ENCODE assay signal across 20 mouse cellular contexts in the genomic region with DNA sequence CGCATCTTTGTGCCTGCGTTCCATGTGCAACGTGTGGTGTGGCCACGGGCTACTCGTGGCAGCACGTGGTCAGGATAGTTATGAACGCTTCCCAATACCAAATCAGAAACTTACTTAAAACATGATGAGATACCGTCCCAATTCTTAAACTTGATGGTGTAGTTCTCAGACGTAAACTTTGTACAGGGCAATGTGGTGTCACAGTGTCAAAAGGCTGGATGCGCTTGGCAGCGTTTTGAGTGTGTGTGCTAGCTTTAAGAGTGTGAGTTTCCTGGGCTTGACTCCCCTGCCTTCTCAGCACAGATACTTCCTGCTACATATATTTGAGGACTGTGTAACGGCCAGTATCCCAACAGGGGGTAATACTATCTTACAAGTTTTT. TPM values are rescaled to one million over a fixed set of nuclear protein-coding genes. Genes with fewer than 3 reads are reported as not detected.
DNase-seq lines count a peak whose midpoint lies in the region; ATAC-seq and TF ChIP-seq lines count a peak whose summit lies in the region.
"Had no signal": no experiment of that assay in that cellular context is flagged by ENCODE, and none has a peak within 500 bp of the region (broad histone marks: within the 10 kb centered on the region; RNA-seq: fewer than 3 reads in every experiment).

No protein-coding gene starts in this region.

- WGBS in forebrain, embryonic 10.5 days: 88% methylated on average over 12 of the region's 12 CpGs
- WGBS in forebrain, embryonic 15.5 days: 91% methylated on average over 12 of the region's 12 CpGs
- WGBS in thymus, adult 2 months: 8% methylated on average over 12 of the region's 12 CpGs
- 14% methylated on average over 12 of the region's 12 CpGs for WGBS in liver, embryonic 16.5 days (ENCODE audit: insufficient replicate concordance)

- TF ChIP-seq POLR2A in thymus, adult 2 months (IDR thresholded peaks at IDR 0.05; ENCODE audit: control insufficient read depth, extremely low read depth, insufficient read depth, low read length, poor library complexity): no peak

- no peaks in the 10 kb centered on the region for H3K36me3 ChIP-seq in forebrain, embryonic 10.5 days (replicated peaks)
- no peaks in the 10 kb centered on the region for H3K36me3 ChIP-seq in forebrain, embryonic 15.5 days
- H3K36me3 ChIP-seq in thymus, adult 2 months (ENCODE audit: control insufficient read depth, insufficient read depth, low read length): no peaks in the 10 kb centered on the region
- no peaks in the 10 kb centered on the region for H3K36me3 ChIP-seq in liver, embryonic 16.5 days (ENCODE audit: control insufficient read depth, insufficient read depth)
- no peaks in the 10 kb centered on the region for H3K36me3 ChIP-seq in splenic B cell, adult 2 months (ENCODE audit: control insufficient read depth, insufficient read depth, low read length, poor library complexity, severe bottlenecking)
- H3K36me3 ChIP-seq: forebrain, embryonic 12.5 days; heart, embryonic 12.5 days; midbrain, embryonic 12.5 days; neural tube, embryonic 15.5 days had no signal

- H3K9ac ChIP-seq in forebrain, embryonic 15.5 days (replicated peaks): no peak overlapping the region
- no peak overlapping the region for H3K9ac ChIP-seq in liver, embryonic 16.5 days (ENCODE audit: low read depth, low read length)
- H3K9ac ChIP-seq: forebrain, embryonic 12.5 days; heart, embryonic 12.5 days; midbrain, embryonic 12.5 days; neural tube, embryonic 15.5 days had no signal

- ATAC-seq in forebrain, embryonic 15.5 days (replicated peaks): no peak
- no peak for ATAC-seq in liver, embryonic 16.5 days (ENCODE audit: low read depth)
- ATAC-seq: activated CD4-positive, CD25-positive, alpha-beta regulatory T cell, adult 4 months; hindbrain, postnatal 0 days had no signal

- no peak overlapping the region for H3K4me2 ChIP-seq in forebrain, embryonic 15.5 days (replicated peaks)
- H3K4me2 ChIP-seq in liver, embryonic 16.5 days (ENCODE audit: low read depth, low read length): peak overlapping the region; percentile 44; the same call in 1 of the 2 replicates

- 0 out of 2 replicates have a peak overlapping the region, but pooled peaks have one; percentile 8 for H3K27ac ChIP-seq in forebrain, embryonic 10.5 days
- no peak overlapping the region for H3K27ac ChIP-seq in forebrain, embryonic 15.5 days (replicated peaks)
- H3K27ac ChIP-seq in thymus, adult 2 months (ENCODE audit: control insufficient read depth, insufficient read depth, low read length): peak overlapping the region; percentile 70
- peak overlapping the region; percentile 45 for H3K27ac ChIP-seq in liver, embryonic 16.5 days (ENCODE audit: low read length)
- H3K27ac ChIP-seq: forebrain, embryonic 12.5 days; hindbrain, postnatal 0 days; midbrain, embryonic 12.5 days; neural tube, embryonic 15.5 days had no signal

- H3K27me3 ChIP-seq in forebrain, embryonic 10.5 days (ENCODE audit: poor library complexity, severe bottlenecking): 0 out of 2 replicates have a peak, but pooled peaks cover 4% of the 10 kb centered on the region
- H3K27me3 ChIP-seq in forebrain, embryonic 15.5 days: no peaks in the 10 kb centered on the region
- no peaks in the 10 kb centered on the region for H3K27me3 ChIP-seq in thymus, adult 2 months (ENCODE audit: control insufficient read depth, insufficient read depth, low read length)
- H3K27me3 ChIP-seq in liver, embryonic 16.5 days (ENCODE audit: control insufficient read depth, insufficient read depth, low read depth, low read length): no peaks in the 10 kb centered on the region
- H3K27me3 ChIP-seq in splenic B cell, adult 2 months (ENCODE audit: control insufficient read depth, insufficient read depth, low read length, poor library complexity, severe bottlenecking): no peaks in the 10 kb centered on the region
- H3K27me3 ChIP-seq: heart, embryonic 12.5 days; midbrain, embryonic 12.5 days; neural tube, embryonic 15.5 days had no signal

- no peak for DNase-seq in forebrain, embryonic 10.5 days (ENCODE audit: extremely low spot score, low spot score)
- DNase-seq in thymus, adult 2 months: no peak
- no peak for DNase-seq in thymus, postnatal 14 days
- DNase-seq in splenic B cell, adult 2 months (ENCODE audit: low read depth, low spot score): peak; percentile 52
- DNase-seq in kidney, adult 9 months: no peak
- no peak for DNase-seq in adrenal gland, postnatal 10 days
- DNase-seq: cerebellum, postnatal 10 days; gastrocnemius, postnatal 14 days; heart, postnatal 4 days; kidney, adult 18-20 months; kidney, postnatal 36 days; lung, postnatal 14 days had no signal

- H3K4me1 ChIP-seq in forebrain, embryonic 10.5 days: peaks cover 17% of the 10 kb centered on the region
- no peaks in the 10 kb centered on the region for H3K4me1 ChIP-seq in forebrain, embryonic 15.5 days
- peaks cover 29% of the 10 kb centered on the region for H3K4me1 ChIP-seq in thymus, adult 2 months (replicated peaks; ENCODE audit: control insufficient read depth, insufficient read depth, low read length)
- peaks cover 2% of the 10 kb centered on the region; the same call in 1 of the 2 replicates for H3K4me1 ChIP-seq in liver, embryonic 16.5 days (ENCODE audit: control insufficient read depth, low read depth, low read length)
- H3K4me1 ChIP-seq: forebrain, embryonic 12.5 days; neural tube, embryonic 15.5 days had no signal

- H3K4me3 ChIP-seq in forebrain, embryonic 10.5 days: no peak overlapping the region
- no peak overlapping the region for H3K4me3 ChIP-seq in forebrain, embryonic 15.5 days
- peak overlapping the region; percentile 45 for H3K4me3 ChIP-seq in thymus, adult 2 months (ENCODE audit: control insufficient read depth, insufficient read depth, low read length)
- H3K4me3 ChIP-seq in liver, embryonic 16.5 days (ENCODE audit: low read depth, low read length): no peak overlapping the region

- no peak for TF ChIP-seq CTCF in thymus, adult 2 months (IDR thresholded peaks at IDR 0.05; ENCODE audit: borderline replicate concordance, control insufficient read depth, extremely low read depth, insufficient read depth, low read length, poor library complexity)

- no peaks in the 10 kb centered on the region for H3K9me3 ChIP-seq in forebrain, embryonic 10.5 days
- H3K9me3 ChIP-seq in forebrain, embryonic 15.5 days: no peaks in the 10 kb centered on the region
- H3K9me3 ChIP-seq in liver, embryonic 16.5 days (replicated peaks; ENCODE audit: control insufficient read depth, low read length): no peaks in the 10 kb centered on the region
- H3K9me3 ChIP-seq: forebrain, embryonic 12.5 days; heart, embryonic 12.5 days; midbrain, embryonic 12.5 days; neural tube, embryonic 15.5 days had no signal

RNA-seq across cellular contexts. Expression of gene Cd180, which starts 27.1 kb away (rescaled TPM):
- 0.06 and 0.07 TPM in 2 replicates for polyA plus RNA-seq in forebrain, embryonic 10.5 days (2016; fragmentation: Nextera tagmentation; extraction: Ambion mirVana)
- polyA plus RNA-seq in forebrain, embryonic 15.5 days (2015; fragmentation: Nextera tagmentation; extraction: Ambion mirVana): 0.19 and 0.23 TPM in 2 replicates
- polyA plus RNA-seq in thymus, adult 2 months (2012; rRNA removed): 4.1 and 4.5 TPM in 2 replicates
- polyA plus RNA-seq in liver, embryonic 16.5 days (2015; fragmentation: Nextera tagmentation; extraction: Ambion mirVana): 0.74 and 0.89 TPM in 2 replicates
- 1 to 10 TPM; 3.0 to 3.1 TPM for total RNA-seq in adrenal gland, postnatal 10 days (2021)
